Mouse (Mus musculus): ENCODE data around the gene Rmi2. TPM values are rescaled to one million over a fixed set of nuclear protein-coding genes. Genes with fewer than 3 reads are reported as not detected.

The Rmi2 gene
- polyA plus RNA-seq, 1 experiment from 2014 or later: 0.31 TPM

- Histone ChIP-seq H3K27ac (no peak overlapping the region), H3K36me3 (replicated peaks) (no peaks in the 10 kb centered on the region), H3K9me3 (no peaks in the 10 kb centered on the region), H3K4me3 (no peak overlapping the region), H3K4me1 (0 out of 2 replicates have a peak, but pooled peaks cover 3% of the 10 kb centered on the region), H3K4me2 (no peak overlapping the region), H3K9ac (no peak overlapping the region), H3K27me3 (replicated peaks) (no peaks in the 10 kb centered on the region)
- WGBS: 84% methylated on average over 3 of the region's 3 CpGs
- no peak for ATAC-seq (replicated peaks)
Observed at GRCm38 (mm10) chr16:10878227-10878626, 43.4 kb downstream of the Rmi2 start.

DNA sequence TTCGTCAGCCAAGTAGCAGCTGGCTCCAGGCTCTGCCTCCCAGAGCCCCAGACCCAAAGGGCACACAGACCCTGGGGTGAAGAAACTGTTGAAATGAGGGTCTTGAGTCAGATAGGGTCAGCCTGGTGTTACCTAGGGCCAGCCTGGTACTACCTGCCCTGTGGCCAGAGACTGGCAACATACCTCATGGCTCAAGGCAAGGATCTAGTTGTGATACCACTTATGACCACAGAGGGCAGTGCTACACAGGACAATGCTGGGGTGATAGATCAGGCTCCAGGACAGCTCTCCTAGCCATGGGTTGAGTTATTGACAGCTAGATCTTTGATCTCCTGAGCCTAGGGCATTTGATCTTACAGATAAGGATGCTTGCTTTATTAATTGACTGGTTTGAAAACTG, 44.6 kb downstream of the Rmi2 start:
- no peaks in the 10 kb centered on the region for H3K27me3 ChIP-seq (replicated peaks)
- H3K27ac ChIP-seq: no peak overlapping the region
- ATAC-seq (replicated peaks): no peak; the same call in 1 of the 2 replicates
- H3K9me3 ChIP-seq: no peaks in the 10 kb centered on the region
- no peak overlapping the region for H3K9ac ChIP-seq
- no peak overlapping the region for H3K4me2 ChIP-seq
- H3K4me3 ChIP-seq: no peak overlapping the region
- 100% methylated on average over 1 of the region's 1 CpGs for WGBS
- H3K4me1 ChIP-seq: no peaks in the 10 kb centered on the region
- no peaks in the 10 kb centered on the region for H3K36me3 ChIP-seq (replicated peaks)

GRCm38 (mm10) chr16:10881231-10881962, 46.5 kb downstream of the Rmi2 start:
- Histone ChIP-seq H3K9ac (no peak overlapping the region), H3K36me3 (replicated peaks) (no peaks in the 10 kb centered on the region), H3K27me3 (replicated peaks) (no peaks in the 10 kb centered on the region), H3K4me1 (no peaks in the 10 kb centered on the region), H3K27ac (no peak overlapping the region), H3K9me3 (no peaks in the 10 kb centered on the region), H3K4me3 (no peak overlapping the region), H3K4me2 (no peak overlapping the region)
- 53% methylated on average over 4 of the region's 4 CpGs for WGBS
- no peak for ATAC-seq (replicated peaks)

GRCm38 (mm10) chr16:10887436-10887835, 52.6 kb downstream of the Rmi2 start:
- 87% methylated on average over 2 of the region's 2 CpGs for WGBS
- Histone ChIP-seq H3K27me3 (replicated peaks) (no peaks in the 10 kb centered on the region), H3K4me2 (no peak overlapping the region), H3K36me3 (replicated peaks) (no peaks in the 10 kb centered on the region), H3K9me3 (no peaks in the 10 kb centered on the region), H3K27ac (no peak overlapping the region), H3K9ac (no peak overlapping the region), H3K4me1 (no peaks in the 10 kb centered on the region), H3K4me3 (no peak overlapping the region)
- ATAC-seq (replicated peaks): no peak

GRCm38 (mm10) chr16:10890363-10890762, 55.5 kb downstream of the Rmi2 start:
- Histone ChIP-seq H3K27ac (no peak overlapping the region), H3K4me2 (no peak overlapping the region), H3K4me3 (no peak overlapping the region), H3K36me3 (replicated peaks) (no peaks in the 10 kb centered on the region), H3K9me3 (no peaks in the 10 kb centered on the region), H3K4me1 (no peaks in the 10 kb centered on the region), H3K9ac (no peak overlapping the region), H3K27me3 (replicated peaks) (no peaks in the 10 kb centered on the region)
- WGBS: 80% methylated on average over 3 of the region's 3 CpGs
- ATAC-seq (replicated peaks): no peak

GRCm38 (mm10) chr16:10893161-10893560, 58.3 kb downstream of the Rmi2 start:
- Histone ChIP-seq H3K27me3 (replicated peaks) (no peaks in the 10 kb centered on the region), H3K36me3 (replicated peaks) (no peaks in the 10 kb centered on the region), H3K9ac (no peak overlapping the region), H3K4me1 (no peaks in the 10 kb centered on the region), H3K4me2 (no peak overlapping the region), H3K27ac (no peak overlapping the region), H3K4me3 (no peak overlapping the region), H3K9me3 (no peaks in the 10 kb centered on the region)
- ATAC-seq (replicated peaks): no peak
- WGBS: 77% methylated on average over 4 of the region's 4 CpGs

DNA sequence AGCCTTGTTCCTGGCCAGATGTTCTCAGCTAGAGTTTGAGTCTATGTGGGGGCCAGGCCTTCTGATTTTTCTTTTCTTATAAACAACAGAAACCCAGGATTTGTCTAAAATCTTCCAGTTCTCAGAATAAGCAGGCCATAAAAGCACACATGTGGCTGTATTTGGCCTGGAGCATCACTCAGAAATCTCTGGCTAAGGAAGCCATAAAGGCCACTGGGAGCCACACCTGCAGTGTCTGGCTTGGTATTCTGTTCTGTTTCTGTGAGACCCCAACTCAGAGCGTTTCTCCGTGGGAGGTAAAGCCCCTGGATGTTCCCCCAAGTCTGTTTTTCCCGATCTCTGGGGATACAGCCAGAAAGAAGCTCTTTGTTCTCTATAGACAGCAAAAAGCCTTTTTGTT, 61.0 kb downstream of the Rmi2 start:
- H3K27ac ChIP-seq: no peak overlapping the region
- H3K36me3 ChIP-seq (replicated peaks): no peaks in the 10 kb centered on the region
- H3K27me3 ChIP-seq (replicated peaks): no peaks in the 10 kb centered on the region
- no peak overlapping the region for H3K4me3 ChIP-seq
- H3K4me2 ChIP-seq: no peak overlapping the region
- WGBS: 77% methylated on average over 3 of the region's 3 CpGs
- no peak overlapping the region for H3K9ac ChIP-seq
- H3K9me3 ChIP-seq: no peaks in the 10 kb centered on the region
- ATAC-seq (replicated peaks): no peak
- no peaks in the 10 kb centered on the region for H3K4me1 ChIP-seq

- Histone ChIP-seq H3K4me2 (no peak overlapping the region), H3K36me3 (replicated peaks) (no peaks in the 10 kb centered on the region), H3K9ac (no peak overlapping the region), H3K4me3 (no peak overlapping the region), H3K4me1 (no peaks in the 10 kb centered on the region), H3K9me3 (no peaks in the 10 kb centered on the region), H3K27me3 (replicated peaks) (no peaks in the 10 kb centered on the region), H3K27ac (no peak overlapping the region)
- no peak for ATAC-seq (replicated peaks)
- WGBS: 57% methylated on average over 6 of the region's 6 CpGs
Observed at GRCm38 (mm10) chr16:10897372-10897771, 62.5 kb downstream of the Rmi2 start.

- H3K4me3 ChIP-seq: no peak overlapping the region
- no peak overlapping the region for H3K4me2 ChIP-seq
- H3K27me3 ChIP-seq (replicated peaks): no peaks in the 10 kb centered on the region
- H3K9me3 ChIP-seq: no peaks in the 10 kb centered on the region
- H3K4me1 ChIP-seq: no peaks in the 10 kb centered on the region
- H3K36me3 ChIP-seq (replicated peaks): no peaks in the 10 kb centered on the region
- H3K9ac ChIP-seq: no peak overlapping the region
- ATAC-seq (replicated peaks): no peak
- 97% methylated on average over 1 of the region's 1 CpGs for WGBS
- H3K27ac ChIP-seq: no peak overlapping the region
Observed at GRCm38 (mm10) chr16:10900736-10901135, 65.9 kb downstream of the Rmi2 start.

DNA sequence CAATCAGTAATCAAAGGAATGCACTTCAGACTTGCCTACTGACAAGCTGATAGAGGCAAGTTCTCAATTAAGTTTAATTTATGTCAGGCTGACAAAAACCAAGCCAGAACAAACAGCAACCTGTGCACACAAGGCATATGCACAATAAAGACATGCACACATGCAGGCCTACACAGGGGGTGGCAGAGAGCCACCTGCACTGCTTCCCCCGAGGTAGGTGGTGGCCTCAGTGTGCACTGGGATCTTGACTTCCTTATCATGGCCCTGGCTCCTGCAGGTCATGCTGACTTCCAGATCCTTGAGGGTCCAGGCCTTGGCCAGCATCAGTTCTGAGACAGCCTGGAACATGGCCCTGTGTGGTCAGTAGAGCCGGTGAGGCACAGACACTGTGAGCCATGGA, 67.1 kb downstream of the Rmi2 start:
- Histone ChIP-seq H3K9ac (no peak overlapping the region), H3K4me1 (no peaks in the 10 kb centered on the region), H3K27me3 (replicated peaks) (no peaks in the 10 kb centered on the region), H3K4me3 (no peak overlapping the region), H3K4me2 (no peak overlapping the region), H3K36me3 (replicated peaks) (no peaks in the 10 kb centered on the region), H3K9me3 (no peaks in the 10 kb centered on the region), H3K27ac (no peak overlapping the region)
- WGBS: 85% methylated on average over 2 of the region's 2 CpGs
- no peak for ATAC-seq (replicated peaks)

DNA sequence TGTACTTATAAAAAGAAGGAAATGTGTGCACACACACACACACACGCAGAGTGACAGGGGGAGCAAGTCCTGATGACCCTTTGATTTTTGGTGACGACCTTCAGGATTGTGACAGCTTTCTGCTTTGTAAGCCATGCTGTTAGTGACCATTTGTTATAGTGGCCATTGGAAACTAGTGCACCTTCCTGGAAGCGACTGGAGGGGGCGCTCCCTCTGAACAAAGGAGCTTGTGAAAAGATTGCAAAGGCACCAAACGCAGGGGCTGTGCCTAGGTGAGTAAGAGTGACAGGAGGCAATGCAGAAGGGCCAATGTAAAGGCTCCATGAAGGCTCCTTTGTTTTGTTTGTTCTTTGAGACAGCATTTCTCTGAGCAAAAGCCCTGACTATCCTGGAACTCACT, 68.0 kb downstream of the Rmi2 start:
- Histone ChIP-seq H3K4me3 (no peak overlapping the region), H3K9me3 (no peaks in the 10 kb centered on the region), H3K36me3 (replicated peaks) (no peaks in the 10 kb centered on the region), H3K9ac (no peak overlapping the region), H3K4me2 (no peak overlapping the region), H3K27ac (no peak overlapping the region), H3K27me3 (replicated peaks) (no peaks in the 10 kb centered on the region), H3K4me1 (no peaks in the 10 kb centered on the region)
- ATAC-seq (replicated peaks): no peak
- 53% methylated on average over 5 of the region's 5 CpGs for WGBS

DNA sequence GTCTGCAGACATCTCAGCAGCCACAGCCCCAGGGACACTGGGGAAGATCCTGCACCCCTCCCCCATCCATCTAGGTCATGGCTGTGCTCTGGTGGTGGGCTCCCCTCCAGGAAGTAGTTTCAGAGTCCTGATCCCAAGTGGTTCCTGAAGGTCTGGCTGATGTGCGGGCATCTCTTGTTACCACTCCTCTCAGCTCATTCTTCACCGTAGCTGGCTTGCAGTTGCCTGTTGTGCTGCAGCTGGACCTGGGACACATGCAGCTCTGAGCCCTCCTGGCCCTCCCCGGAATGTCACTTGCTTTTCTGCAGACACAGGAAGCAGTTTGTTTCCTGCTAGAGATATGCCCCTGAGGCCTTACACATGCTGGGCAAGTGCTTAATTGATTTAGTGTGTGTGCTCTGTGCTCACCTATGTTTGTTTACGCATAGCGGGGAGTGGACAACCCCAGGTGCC, 70.8 kb downstream of the Rmi2 start:
- 74% methylated on average over 5 of the region's 5 CpGs for WGBS
- no peaks in the 10 kb centered on the region for H3K36me3 ChIP-seq (replicated peaks)
- ATAC-seq (replicated peaks): no peak
- H3K27ac ChIP-seq: no peak overlapping the region
- no peak overlapping the region for H3K4me3 ChIP-seq
- H3K9ac ChIP-seq: no peak overlapping the region
- H3K9me3 ChIP-seq: no peaks in the 10 kb centered on the region
- no peaks in the 10 kb centered on the region for H3K27me3 ChIP-seq (replicated peaks)
- no peaks in the 10 kb centered on the region for H3K4me1 ChIP-seq
- H3K4me2 ChIP-seq: no peak overlapping the region

GRCm38 (mm10) chr16:10910541-10910940, 75.7 kb downstream of the Rmi2 start:
- H3K36me3 ChIP-seq (replicated peaks): no peaks in the 10 kb centered on the region
- no peak overlapping the region for H3K4me3 ChIP-seq
- ATAC-seq (replicated peaks): no peak
- no peaks in the 10 kb centered on the region for H3K9me3 ChIP-seq
- H3K9ac ChIP-seq: no peak overlapping the region
- H3K27me3 ChIP-seq (replicated peaks): no peaks in the 10 kb centered on the region
- 86% methylated on average over 7 of the region's 7 CpGs for WGBS
- H3K4me2 ChIP-seq: no peak overlapping the region
- no peaks in the 10 kb centered on the region for H3K4me1 ChIP-seq
- H3K27ac ChIP-seq: no peak overlapping the region

Data from midbrain, embryonic 15.5 days (tissue).